Mouse (Mus musculus) testis, adult 2 months (tissue): Measurements from ENCODE around the gene Kcnj4. TPM values are rescaled to one million over a fixed set of nuclear protein-coding genes. Genes with fewer than 3 reads are reported as not detected.

Experiments
- H3K27ac ChIP-seq: fragments of 200-500 bp; 2 replicates; pipeline ENCODE4 v1.5.1; 2012; ENCODE audit warnings: low read depth, low read length; ENCODE audit not compliant: control insufficient read depth, insufficient read depth
- H3K27me3 ChIP-seq: fragments of 200-500 bp; 2 replicates; pipeline ENCODE4 v1.6.1; 2012; ENCODE audit warnings: mild to moderate bottlenecking, low read length, moderate library complexity; ENCODE audit not compliant: control insufficient read depth, insufficient read depth
- H3K36me3 ChIP-seq: fragments of 200-500 bp; 2 replicates; pipeline ENCODE4 v1.6.1; 2012; ENCODE audit warnings: mild to moderate bottlenecking, low read length; ENCODE audit not compliant: control insufficient read depth, insufficient read depth
- H3K4me1 ChIP-seq: fragments of 200-500 bp; 2 replicates; pipeline ENCODE4 v1.6.1; 2012; ENCODE audit warnings: low read length; ENCODE audit not compliant: control insufficient read depth, insufficient read depth
- H3K4me3 ChIP-seq: fragments of 200-500 bp; 2 replicates; pipeline ENCODE4 v1.5.1; 2012; ENCODE audit warnings: low read depth, mild to moderate bottlenecking, low read length, moderate library complexity, mixed read lengths; ENCODE audit not compliant: control insufficient read depth
- CTCF ChIP-seq: fragments of 200-500 bp; IDR thresholded peaks from 2 replicates; pipeline ENCODE4 v1.5.1; 2012; ENCODE audit warnings: low read depth, mild to moderate bottlenecking, inconsistent platforms, low read length, moderate library complexity; ENCODE audit not compliant: control insufficient read depth, insufficient read depth, insufficient replicate concordance
- POLR2A ChIP-seq: fragments of 200-500 bp; IDR thresholded peaks from 2 replicates; pipeline ENCODE4 v1.6.1; 2012; ENCODE audit warnings: low read depth, mild to moderate bottlenecking, inconsistent platforms, low read length, moderate library complexity; ENCODE audit not compliant: control insufficient read depth
- polyA plus RNA-seq: library from polyadenylated mRNA; depleted of rRNA; stranded (reverse); fragments of >200 nt; gene quantifications from 2 replicates; pipeline ENCODE4 v1.2.3, GENCODE M21; 2012; rRNA removed

Kcnj4 gene
- 0.58 and 0.78 TPM in 2 replicates for polyA plus RNA-seq

GRCm38 (mm10) chr15:79504707-79505452 lies at the start of gene Kcnj4:
Gene Kcnj4, minus strand, starts transcription at chr15:79505241.
- Histone ChIP-seq H3K27me3 (no peaks in the 10 kb centered on the region), H3K36me3 (no peaks in the 10 kb centered on the region), H3K27ac (no peak within 1 kb of the TSS), H3K4me1 (peaks cover 12% of the 10 kb centered on the region), H3K4me3 (peak within 1 kb of the TSS; percentile 63)
- TF ChIP-seq POLR2A (no peak), CTCF (no peak)

- TF ChIP-seq CTCF, result no peak
- TF ChIP-seq POLR2A, result no peak
- Histone ChIP-seq H3K4me3 (no peak overlapping the region), H3K27me3 (no peaks in the 10 kb centered on the region), H3K27ac (no peak overlapping the region), H3K4me1 (peaks cover under 1% of the 10 kb centered on the region; the same call in 1 of the 2 replicates), H3K36me3 (no peaks in the 10 kb centered on the region)
These were observed 47.5 kb upstream of the Kcnj4 start for GRCm38 (mm10) chr15:79552566-79552965.

- TF ChIP-seq POLR2A (no peak), CTCF (no peak)
- Histone ChIP-seq H3K4me1 (peaks cover 6% of the 10 kb centered on the region), H3K36me3 (no peaks in the 10 kb centered on the region; the same call in 1 of the 2 replicates), H3K4me3 (peak overlapping the region; percentile 86), H3K27me3 (no peaks in the 10 kb centered on the region), H3K27ac (no peak overlapping the region)
These were observed 43.2 kb upstream of the Kcnj4 start for GRCm38 (mm10) chr15:79548226-79548625.

GRCm38 (mm10) chr15:79547289-79547820 lies 42.3 kb upstream of the Kcnj4 start:
- peak overlapping the region; percentile 86 for H3K4me3 ChIP-seq
- peaks cover 6% of the 10 kb centered on the region for H3K4me1 ChIP-seq
- peak overlapping the region; percentile 92 for H3K27ac ChIP-seq
- peaks cover 4% of the 10 kb centered on the region for H3K36me3 ChIP-seq
- TF ChIP-seq CTCF (no peak), POLR2A (no peak)
- no peaks in the 10 kb centered on the region for H3K27me3 ChIP-seq

GRCm38 (mm10) chr15:79546410-79547288 lies 41.6 kb upstream of the Kcnj4 start, which contains the start of gene Ddx17:
Gene Ddx17, minus strand, starts transcription at chr15:79546741.
- Histone ChIP-seq H3K4me1 (peaks cover 6% of the 10 kb centered on the region), H3K36me3 (peaks cover 4% of the 10 kb centered on the region), H3K4me3 (peak within 1 kb of the TSS; percentile 86), H3K27ac (peak within 1 kb of the TSS; percentile 92), H3K27me3 (no peaks in the 10 kb centered on the region)
- TF ChIP-seq POLR2A (peak; percentile 95), CTCF (no peak)

GRCm38 (mm10) chr15:79545921-79546399 lies 40.9 kb upstream of the Kcnj4 start:
- Histone ChIP-seq H3K4me3 (peak overlapping the region; percentile 86), H3K36me3 (peaks cover 4% of the 10 kb centered on the region), H3K27me3 (no peaks in the 10 kb centered on the region), H3K4me1 (peaks cover 6% of the 10 kb centered on the region), H3K27ac (peak overlapping the region; percentile 92)
- TF ChIP-seq POLR2A, result no peak
- no peak for TF ChIP-seq CTCF

- peaks cover 5% of the 10 kb centered on the region for H3K36me3 ChIP-seq
- TF ChIP-seq CTCF (no peak), POLR2A (no peak)
- peaks cover 6% of the 10 kb centered on the region for H3K4me1 ChIP-seq
- H3K27ac ChIP-seq, result peak overlapping the region; percentile 92
- H3K4me3 ChIP-seq, result peak overlapping the region; percentile 86
- no peaks in the 10 kb centered on the region for H3K27me3 ChIP-seq
These were observed 40.5 kb upstream of the Kcnj4 start for GRCm38 (mm10) chr15:79545496-79545895.
